In genomic region chr15:78785961-78786360, GRCm38 (mm10) we compare ENCODE assay signal across 8 mouse cellular contexts. TPM values are rescaled to one million over a fixed set of nuclear protein-coding genes. Genes with fewer than 3 reads are reported as not detected.
A peak's percentile ranks its signal among the peaks of the same experiment; 100 is the strongest.
DNase-seq lines count a peak whose midpoint lies in the region; ATAC-seq and TF ChIP-seq lines count a peak whose summit lies in the region.
"Had no signal": no experiment of that assay in that cellular context is flagged by ENCODE, and none has a peak within 500 bp of the region (broad histone marks: within the 10 kb centered on the region; RNA-seq: fewer than 3 reads in every experiment).

No protein-coding gene starts in this region.

- no peak for TF ChIP-seq CTCF in heart, postnatal 0 days (IDR thresholded peaks at IDR 0.05; ENCODE audit: low read depth)

- H3K4me3 ChIP-seq in heart, postnatal 0 days (ENCODE audit: low read depth, low read length): no peak overlapping the region
- H3K4me3 ChIP-seq: limb, embryonic 13.5 days had no signal

- H3K9ac ChIP-seq in heart, postnatal 0 days (replicated peaks; ENCODE audit: low read depth, low read length): no peak overlapping the region
- H3K9ac ChIP-seq: limb, embryonic 13.5 days had no signal

- H3K9me3 ChIP-seq in heart, postnatal 0 days (replicated peaks; ENCODE audit: control insufficient read depth, low read length): no peaks in the 10 kb centered on the region
- H3K9me3 ChIP-seq: limb, embryonic 13.5 days had no signal

- peak; percentile 83 for ATAC-seq in heart, postnatal 0 days (ENCODE audit: insufficient read depth, low read depth)

- DNase-seq in ZHBTc4 (ENCODE audit: low read depth, low spot score): peak; percentile 65
- DNase-seq in embryo, embryonic 9.5 days (ENCODE audit: extremely low spot score): peak; percentile 28
- DNase-seq in heart, postnatal 0 days (ENCODE audit: low spot score): peak; percentile 81
- peak; percentile 83 to 93 for DNase-seq in kidney, postnatal 25 days
- DNase-seq in skeletal muscle tissue, adult 2 months (ENCODE audit: low read depth, low spot score): peak; percentile 83
- DNase-seq in natural killer cell, adult 2 months (ENCODE audit: low spot score in 2 of 2): no peak
- no peak for DNase-seq in thymus, postnatal 10 days (ENCODE audit: low spot score in 2 of 2)

- H3K27me3 ChIP-seq in heart, postnatal 0 days (ENCODE audit: control insufficient read depth, insufficient read depth, low read length): no peaks in the 10 kb centered on the region

- peaks cover 11% of the 10 kb centered on the region for H3K4me1 ChIP-seq in heart, postnatal 0 days (ENCODE audit: control insufficient read depth, insufficient read depth)

- H3K36me3 ChIP-seq in heart, postnatal 0 days (replicated peaks; ENCODE audit: control insufficient read depth, insufficient read depth, low read length): peaks cover 15% of the 10 kb centered on the region; the same call in 1 of the 2 replicates
- H3K36me3 ChIP-seq: limb, embryonic 13.5 days had no signal

- no peak for TF ChIP-seq EP300 in heart, postnatal 0 days (IDR thresholded peaks at IDR 0.05; ENCODE audit: low read depth)

- 20% methylated on average over 7 of the region's 7 CpGs for WGBS in heart, postnatal 0 days

- peak overlapping the region; percentile 83 for H3K27ac ChIP-seq in heart, postnatal 0 days (ENCODE audit: low read depth)
- H3K27ac ChIP-seq: limb, embryonic 13.5 days had no signal

- H3K4me2 ChIP-seq in heart, postnatal 0 days (ENCODE audit: low read depth, low read length): no peak overlapping the region
- H3K4me2 ChIP-seq: limb, embryonic 13.5 days had no signal

RNA-seq across cellular contexts. Expression of gene Mfng, which starts 12.7 kb away (rescaled TPM):
- 12.9 and 13.1 TPM in 2 replicates for total RNA-seq in heart, postnatal 0 days (2014; rRNA removed; ENCODE audit: low replicate concordance)
- 13.0 and 13.4 TPM in 2 replicates for polyA plus RNA-seq in heart, postnatal 0 days (2015; fragmentation: Nextera tagmentation; extraction: Ambion mirVana)

RNA-seq across cellular contexts. Expression of gene Card10, which starts 16.9 kb away (rescaled TPM):
- 2.7 and 6.4 TPM in 2 replicates for total RNA-seq in heart, postnatal 0 days (2014; rRNA removed; ENCODE audit: low replicate concordance)
- polyA plus RNA-seq in heart, postnatal 0 days (2015; fragmentation: Nextera tagmentation; extraction: Ambion mirVana): 4.0 and 4.6 TPM in 2 replicates

RNA-seq across cellular contexts. Expression of gene Cdc42ep1, which starts 56.5 kb away (rescaled TPM):
- total RNA-seq in heart, postnatal 0 days (2014; rRNA removed; ENCODE audit: low replicate concordance): 44.7 and 52.5 TPM in 2 replicates
- 27.1 and 27.4 TPM in 2 replicates for polyA plus RNA-seq in heart, postnatal 0 days (2015; fragmentation: Nextera tagmentation; extraction: Ambion mirVana)

Comparison
In these comparisons a context has a peak if more than half of its experiments do, and no peak if none do; other contexts are left out.
1. DNase-seq: peak in ZHBTc4 (single experiment), embryo, embryonic 9.5 days (single experiment), heart, postnatal 0 days (single experiment), kidney, postnatal 25 days (2 of 2) and skeletal muscle tissue, adult 2 months (single experiment); none in natural killer cell, adult 2 months (0 of 2) and thymus, postnatal 10 days (0 of 2).